Mouse (Mus musculus) heart, embryonic 11.5 days (tissue): ENCODE measurements around the gene Lrrfip1. TPM values are rescaled to one million over a fixed set of nuclear protein-coding genes. Genes with fewer than 3 reads are reported as not detected.
A peak's percentile ranks its signal among the peaks of the same experiment; 100 is the strongest.

Source experiments
- ATAC-seq: fragments of 200-750 bp; cut with Nextera tagmentation; replicated peaks from 2 replicates; pipeline ENCODE4 v1.8.0; 2017; ENCODE audit warnings: moderate library complexity; ENCODE audit not compliant: insufficient number of reproducible peaks, low FRiP score, low TSS enrichment
- H3K27ac ChIP-seq: fragments of 300-500 bp; sonication (generic); 2 replicates; pipeline ENCODE4 v1.5.1; 2014; ENCODE audit warnings: mild to moderate bottlenecking, low read depth, low read length
- H3K27me3 ChIP-seq: fragments of 300-500 bp; sonication (generic); 2 replicates; pipeline ENCODE4 v1.6.1; 2014; ENCODE audit warnings: mild to moderate bottlenecking, low read length, mixed read lengths; ENCODE audit not compliant: control insufficient read depth, insufficient read depth
- H3K36me3 ChIP-seq: fragments of 300-500 bp; sonication (generic); 2 replicates; pipeline ENCODE4 v1.6.1; 2014; ENCODE audit warnings: mild to moderate bottlenecking, low read length, moderate library complexity, mixed read lengths; ENCODE audit not compliant: control insufficient read depth, insufficient read depth
- H3K4me1 ChIP-seq: fragments of 300-500 bp; sonication (generic); 2 replicates; pipeline ENCODE4 v1.6.1; 2014; ENCODE audit warnings: low read length; ENCODE audit not compliant: control insufficient read depth, insufficient read depth
- H3K4me2 ChIP-seq: fragments of 300-500 bp; sonication (generic); 2 replicates; pipeline ENCODE4 v1.6.1; 2014; ENCODE audit warnings: mild to moderate bottlenecking, moderate library complexity
- H3K4me3 ChIP-seq: fragments of 300-500 bp; sonication (generic); 2 replicates; pipeline ENCODE4 v1.5.1; 2014; ENCODE audit warnings: low read depth, low read length
- H3K9ac ChIP-seq: fragments of 300-500 bp; sonication (generic); 2 replicates; pipeline ENCODE4 v1.6.1; 2014; ENCODE audit warnings: mild to moderate bottlenecking, low read depth, low read length, moderate library complexity
- H3K9me3 ChIP-seq: fragments of 300-500 bp; sonication (generic); replicated peaks from 2 replicates; pipeline ENCODE4 v1.6.1; 2016; ENCODE audit warnings: low read length; ENCODE audit not compliant: control insufficient read depth
- WGBS: fragments of 180-500 bp; shearing (Covaris S2); extraction: QIAGEN DNeasy Blood & Tissue Kit; methylation state at CpG from one replicate; pipeline ENCODE4 v1.1.7; 2014; ENCODE audit not compliant: insufficient replicate concordance; 5-methylcytosine and 5-hydroxymethylcytosine counted together
- polyA plus RNA-seq: library from polyadenylated mRNA; unstranded; fragments of >200 nt; fragmentation: Nextera tagmentation; extraction: Ambion mirVana; gene quantifications from 2 replicates; pipeline ENCODE4 v1.2.1, GENCODE M21; 2014

Gene Lrrfip1
- polyA plus RNA-seq, 1 experiment from 2014 or later = 115 TPM

GRCm38 (mm10) chr1:91079740-91080422, 81.3 kb downstream of the Lrrfip1 start:
- Histone ChIP-seq H3K4me3 (no peak overlapping the region), H3K27me3 (no peaks in the 10 kb centered on the region), H3K36me3 (no peaks in the 10 kb centered on the region), H3K9ac (no peak overlapping the region), H3K4me2 (no peak overlapping the region), H3K4me1 (peaks cover 51% of the 10 kb centered on the region), H3K27ac (peak overlapping the region; percentile 50; the same call in 1 of the 2 replicates), H3K9me3 (no peaks in the 10 kb centered on the region)
- ATAC-seq = no peak
- 86% methylated on average over 10 of the region's 10 CpGs for WGBS

GRCm38 (mm10) chr1:91080423-91080749, 81.8 kb downstream of the Lrrfip1 start:
- Histone ChIP-seq H3K9ac (no peak overlapping the region), H3K9me3 (no peaks in the 10 kb centered on the region), H3K4me1 (peaks cover 54% of the 10 kb centered on the region), H3K27me3 (no peaks in the 10 kb centered on the region), H3K4me3 (no peak overlapping the region), H3K27ac (no peak overlapping the region), H3K36me3 (no peaks in the 10 kb centered on the region), H3K4me2 (no peak overlapping the region)
- no peak for ATAC-seq
- WGBS = 72% methylated on average over 7 of the region's 7 CpGs

- 65% methylated on average over 8 of the region's 8 CpGs for WGBS
- no peak overlapping the region for H3K4me2 ChIP-seq
- H3K9me3 ChIP-seq = no peaks in the 10 kb centered on the region
- H3K4me1 ChIP-seq = peaks cover 55% of the 10 kb centered on the region
- H3K27ac ChIP-seq = peak overlapping the region; percentile 86
- no peaks in the 10 kb centered on the region for H3K27me3 ChIP-seq
- H3K4me3 ChIP-seq = no peak overlapping the region
- peak overlapping the region; percentile 55 for H3K9ac ChIP-seq
- no peak for ATAC-seq
- peaks cover 5% of the 10 kb centered on the region; the same call in 1 of the 2 replicates for H3K36me3 ChIP-seq
These were observed 85.8 kb downstream of the Lrrfip1 start for GRCm38 (mm10) chr1:91084374-91084773.

GRCm38 (mm10) chr1:91085009-91085408, 86.5 kb downstream of the Lrrfip1 start:
- no peaks in the 10 kb centered on the region for H3K9me3 ChIP-seq
- H3K36me3 ChIP-seq = peaks cover 5% of the 10 kb centered on the region; the same call in 1 of the 2 replicates
- 38% methylated on average over 10 of the region's 10 CpGs for WGBS
- H3K4me2 ChIP-seq = no peak overlapping the region
- H3K27ac ChIP-seq = peak overlapping the region; percentile 86
- ATAC-seq = no peak
- H3K4me1 ChIP-seq = peaks cover 52% of the 10 kb centered on the region
- H3K27me3 ChIP-seq = no peaks in the 10 kb centered on the region
- H3K4me3 ChIP-seq = no peak overlapping the region
- peak overlapping the region; percentile 55 for H3K9ac ChIP-seq

GRCm38 (mm10) chr1:91085686-91086085, 87.1 kb downstream of the Lrrfip1 start:
- no peak for ATAC-seq
- Histone ChIP-seq H3K4me2 (no peak overlapping the region), H3K27ac (peak overlapping the region; percentile 86), H3K4me3 (no peak overlapping the region), H3K4me1 (peaks cover 55% of the 10 kb centered on the region), H3K36me3 (peaks cover 5% of the 10 kb centered on the region; the same call in 1 of the 2 replicates), H3K9me3 (no peaks in the 10 kb centered on the region), H3K27me3 (no peaks in the 10 kb centered on the region), H3K9ac (peak overlapping the region; percentile 43; the same call in 1 of the 2 replicates)
- 28% methylated on average over 2 of the region's 2 CpGs for WGBS

- peak overlapping the region; percentile 86 for H3K27ac ChIP-seq
- 0 out of 2 replicates have a peak, but pooled peaks have one; percentile 61 for ATAC-seq
- H3K9me3 ChIP-seq = no peaks in the 10 kb centered on the region
- H3K27me3 ChIP-seq = no peaks in the 10 kb centered on the region
- no peak overlapping the region for H3K4me3 ChIP-seq
- H3K4me2 ChIP-seq = no peak overlapping the region
- H3K36me3 ChIP-seq = peaks cover 5% of the 10 kb centered on the region; the same call in 1 of the 2 replicates
- peaks cover 56% of the 10 kb centered on the region for H3K4me1 ChIP-seq
- no peak overlapping the region for H3K9ac ChIP-seq
- WGBS = 8% methylated on average over 3 of the region's 3 CpGs
These were observed 87.8 kb downstream of the Lrrfip1 start for GRCm38 (mm10) chr1:91086325-91086724.

GRCm38 (mm10) chr1:91086748-91087147, 88.2 kb downstream of the Lrrfip1 start:
- Histone ChIP-seq H3K27ac (peak overlapping the region; percentile 86), H3K4me3 (no peak overlapping the region), H3K4me1 (peaks cover 60% of the 10 kb centered on the region), H3K36me3 (peaks cover 5% of the 10 kb centered on the region; the same call in 1 of the 2 replicates), H3K9me3 (no peaks in the 10 kb centered on the region), H3K4me2 (no peak overlapping the region), H3K27me3 (no peaks in the 10 kb centered on the region), H3K9ac (no peak overlapping the region)
- no peak for ATAC-seq
- 57% methylated on average over 5 of the region's 5 CpGs for WGBS

- Histone ChIP-seq H3K4me3 (no peak overlapping the region), H3K9me3 (no peaks in the 10 kb centered on the region), H3K4me2 (no peak overlapping the region), H3K27me3 (no peaks in the 10 kb centered on the region), H3K4me1 (peaks cover 61% of the 10 kb centered on the region), H3K27ac (no peak overlapping the region), H3K36me3 (peaks cover 5% of the 10 kb centered on the region; the same call in 1 of the 2 replicates), H3K9ac (no peak overlapping the region)
- WGBS = 79% methylated on average over 7 of the region's 7 CpGs
- ATAC-seq = no peak
These were observed 89.5 kb downstream of the Lrrfip1 start for GRCm38 (mm10) chr1:91088027-91088426.

GRCm38 (mm10) chr1:91088941-91089340, 90.4 kb downstream of the Lrrfip1 start:
- peaks cover 55% of the 10 kb centered on the region for H3K4me1 ChIP-seq
- H3K27ac ChIP-seq = no peak overlapping the region
- no peaks in the 10 kb centered on the region for H3K9me3 ChIP-seq
- H3K4me3 ChIP-seq = no peak overlapping the region
- H3K27me3 ChIP-seq = no peaks in the 10 kb centered on the region
- H3K36me3 ChIP-seq = peaks cover 5% of the 10 kb centered on the region; the same call in 1 of the 2 replicates
- 78% methylated on average over 8 of the region's 8 CpGs for WGBS
- no peak overlapping the region for H3K9ac ChIP-seq
- no peak overlapping the region for H3K4me2 ChIP-seq
- ATAC-seq = no peak
